Mouse (Mus musculus): ENCODE results near the gene Lipm.

- no peak for TF ChIP-seq MYOD1 (IDR thresholded peaks at IDR 0.05; ENCODE audit: control insufficient read depth, insufficient read length, low read depth)
- no peak for TF ChIP-seq CTCF (IDR thresholded peaks at IDR 0.05; ENCODE audit: control insufficient read depth, insufficient read depth, insufficient read length)
- no peak for TF ChIP-seq MAX (IDR thresholded peaks at IDR 0.05)
- no peak for TF ChIP-seq CEBPB (IDR thresholded peaks at IDR 0.05; ENCODE audit: low read depth)
- no peak for TF ChIP-seq USF1 (IDR thresholded peaks at IDR 0.05; ENCODE audit: low read depth)
Observed at GRCm38 (mm10) chr19:34148421-34148820, 47.7 kb downstream of the Lipm start.

All from C2C12 (cell line).